Mouse (Mus musculus) C2C12 (cell line): ENCODE results near the gene 0610040J01Rik. TPM values are rescaled to one million over a fixed set of nuclear protein-coding genes. Genes with fewer than 3 reads are reported as not detected.

ENCODE experiments used
- H3K27me3 ChIP-seq: one replicate; pipeline ENCODE4 v1.6.1; 2011; ENCODE audit not compliant: control insufficient read depth, insufficient read depth, insufficient read length
- H3K36me3 ChIP-seq: one replicate; pipeline ENCODE4 v1.6.1; 2011; ENCODE audit not compliant: control insufficient read depth, insufficient read depth
- H3K4me3 ChIP-seq: one replicate; pipeline ENCODE4 v1.5.1; 2011; ENCODE audit warnings: mild to moderate bottlenecking, control low read depth; ENCODE audit not compliant: poor library complexity, insufficient read depth, severe bottlenecking
- H3K79me2 ChIP-seq: one replicate; pipeline ENCODE4 v1.6.1; 2011; ENCODE audit not compliant: control insufficient read depth, insufficient read depth
- H3K79me3 ChIP-seq: one replicate; pipeline ENCODE4 v1.6.1; 2011; ENCODE audit warnings: low read depth, control low read depth
- H3ac ChIP-seq: one replicate; pipeline ENCODE3; 2011; ENCODE audit warnings: low read depth; ENCODE audit not compliant: control insufficient read depth, insufficient read length
- CEBPB ChIP-seq: IDR thresholded peaks from one replicate; pipeline ENCODE4 v1.6.1; 2011; ENCODE audit warnings: low read depth, mild to moderate bottlenecking, control low read depth, moderate library complexity
- CTCF ChIP-seq: IDR thresholded peaks from one replicate; pipeline ENCODE4 v1.5.1; 2011; ENCODE audit not compliant: control insufficient read depth, insufficient read depth, insufficient read length
- FOSL1 ChIP-seq: IDR thresholded peaks from one replicate; pipeline ENCODE4 v1.8.0; 2011; ENCODE audit warnings: mild to moderate bottlenecking, low read length; ENCODE audit not compliant: poor library complexity, insufficient read depth, severe bottlenecking
- MAX ChIP-seq: IDR thresholded peaks from one replicate; pipeline ENCODE4 v1.6.1; 2011; ENCODE audit warnings: mild to moderate bottlenecking, control low read depth
- MYOD1 ChIP-seq: IDR thresholded peaks from one replicate; pipeline ENCODE4 v1.6.1; 2011; ENCODE audit warnings: low read depth; ENCODE audit not compliant: control insufficient read depth, insufficient read length
- MYOG ChIP-seq: IDR thresholded peaks from one replicate; pipeline ENCODE4 v1.6.1; 2011; ENCODE audit not compliant: control insufficient read depth, insufficient read length; ENCODE audit errors: extremely low read depth
- USF1 ChIP-seq: IDR thresholded peaks from one replicate; pipeline ENCODE4 v1.6.1; 2011; ENCODE audit warnings: low read depth, mild to moderate bottlenecking, control low read depth, moderate library complexity
- polyA plus RNA-seq: library from polyadenylated mRNA; unstranded; fragments of >200 nt; fragmentation: generic; extraction: Trizol; gene quantifications from one replicate; pipeline ENCODE4 v1.2.1, GENCODE M21; 2012; ENCODE audit warnings: missing spikeins

Gene 0610040J01Rik
- polyA plus RNA-seq, 1 experiment, result 0.02 TPM

DNA sequence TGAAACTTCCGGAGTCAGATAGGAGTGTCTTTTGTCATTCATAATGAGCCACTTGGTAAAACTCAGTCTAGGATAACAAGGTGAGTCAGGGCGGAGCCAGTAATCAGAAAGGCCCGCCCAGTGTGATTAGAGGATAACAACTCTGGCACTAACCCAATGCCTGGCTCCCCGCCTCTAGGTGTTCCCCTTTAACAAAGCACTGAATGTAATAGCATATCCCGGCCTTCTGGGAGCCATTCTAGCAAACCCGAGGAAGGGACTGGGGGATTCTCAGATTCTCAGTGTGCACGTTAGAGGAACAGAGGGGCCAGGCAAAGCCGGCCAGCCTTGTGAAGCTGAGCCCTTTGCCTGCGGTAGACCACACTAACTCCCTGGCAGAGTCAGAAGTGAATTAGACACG is 120.7 kb downstream of the 0610040J01Rik start:
- H3K36me3 ChIP-seq, result peaks cover 7% of the 10 kb centered on the region
- H3K79me3 ChIP-seq, result no peaks in the 10 kb centered on the region
- H3ac ChIP-seq, result no peak overlapping the region
- H3K79me2 ChIP-seq, result no peaks in the 10 kb centered on the region
- no peaks in the 10 kb centered on the region for H3K27me3 ChIP-seq
- TF ChIP-seq CTCF (no peak), MYOG (no peak), MYOD1 (no peak), USF1 (no peak), FOSL1 (no peak), CEBPB (no peak), MAX (no peak)
- H3K4me3 ChIP-seq, result no peak overlapping the region

DNA sequence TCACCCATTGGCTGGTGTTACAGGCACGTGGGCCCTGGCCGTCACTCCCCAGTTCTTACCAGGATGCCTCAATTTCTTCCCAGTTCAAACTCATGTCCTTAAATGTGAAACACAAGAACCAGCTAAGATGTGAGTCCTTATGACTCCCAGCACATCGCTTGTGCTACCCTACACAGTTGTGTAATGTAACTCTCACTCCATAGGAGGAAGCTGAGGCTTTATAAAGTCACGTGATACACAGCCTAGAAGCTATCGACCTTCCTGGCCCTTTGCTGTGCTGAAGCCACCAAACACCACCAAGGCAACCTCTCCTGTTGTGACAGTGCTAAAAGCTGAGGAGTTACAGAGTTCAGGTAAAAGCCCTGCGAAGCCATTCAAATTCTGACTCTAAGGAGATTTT is 123.4 kb downstream of the 0610040J01Rik start:
- H3ac ChIP-seq, result no peak overlapping the region
- H3K79me2 ChIP-seq, result no peaks in the 10 kb centered on the region
- H3K79me3 ChIP-seq, result no peaks in the 10 kb centered on the region
- no peaks in the 10 kb centered on the region for H3K27me3 ChIP-seq
- H3K4me3 ChIP-seq, result no peak overlapping the region
- H3K36me3 ChIP-seq, result peaks cover 7% of the 10 kb centered on the region
- no peak for TF ChIP-seq CEBPB
- no peak for TF ChIP-seq FOSL1
- no peak for TF ChIP-seq CTCF
- no peak for TF ChIP-seq MYOD1

DNA sequence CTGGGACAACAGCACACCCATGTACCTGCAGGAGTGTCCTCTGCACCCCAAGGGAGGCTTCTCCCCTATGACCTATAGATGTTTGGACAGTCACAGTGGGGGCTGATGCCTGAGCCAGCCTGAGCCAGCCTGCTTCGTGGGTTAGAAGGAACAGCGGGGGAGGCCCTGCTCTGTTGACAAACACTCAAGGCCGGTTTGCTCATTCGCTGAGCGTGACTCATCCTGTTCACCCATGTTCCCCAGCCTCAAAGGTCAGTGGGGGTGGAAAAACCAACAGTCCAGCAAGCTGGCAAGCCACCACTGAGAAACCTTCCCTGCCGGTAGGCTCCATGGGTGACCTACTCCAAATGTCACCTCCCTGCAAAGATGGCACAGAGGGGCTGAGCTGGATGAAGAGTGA is 124.6 kb downstream of the 0610040J01Rik start:
- Histone ChIP-seq H3K79me3 (no peaks in the 10 kb centered on the region), H3K4me3 (no peak overlapping the region), H3ac (no peak overlapping the region), H3K27me3 (no peaks in the 10 kb centered on the region), H3K79me2 (no peaks in the 10 kb centered on the region), H3K36me3 (peaks cover 7% of the 10 kb centered on the region)
- no peak for TF ChIP-seq MYOG
- TF ChIP-seq MAX, result no peak
- no peak for TF ChIP-seq USF1
- TF ChIP-seq CEBPB, result no peak
- TF ChIP-seq CTCF, result no peak
- TF ChIP-seq FOSL1, result no peak

DNA sequence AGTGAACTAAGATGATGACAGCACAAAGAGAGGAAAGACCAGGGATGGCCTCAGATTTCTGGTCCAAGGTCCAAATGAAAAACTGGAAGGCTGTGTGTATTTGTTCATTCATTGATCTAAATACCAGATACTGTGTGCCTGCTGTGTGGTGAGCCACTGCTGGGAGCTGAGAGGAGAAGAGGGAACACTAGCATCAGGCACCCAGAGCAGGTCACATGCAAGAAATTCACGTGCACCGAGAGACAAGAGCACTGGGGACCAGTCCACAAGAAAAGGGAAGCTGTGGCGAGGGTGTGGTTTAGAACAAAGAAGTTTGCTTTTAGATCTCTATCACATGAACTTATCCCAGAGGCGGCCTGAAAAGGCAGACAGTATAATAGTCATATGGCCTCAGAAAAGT is 126.4 kb downstream of the 0610040J01Rik start:
- no peak overlapping the region for H3K4me3 ChIP-seq
- peaks cover 7% of the 10 kb centered on the region for H3K36me3 ChIP-seq
- no peaks in the 10 kb centered on the region for H3K79me2 ChIP-seq
- TF ChIP-seq MYOG (no peak), CTCF (no peak)
- no peaks in the 10 kb centered on the region for H3K27me3 ChIP-seq
- H3ac ChIP-seq, result no peak overlapping the region
- no peaks in the 10 kb centered on the region for H3K79me3 ChIP-seq

DNA sequence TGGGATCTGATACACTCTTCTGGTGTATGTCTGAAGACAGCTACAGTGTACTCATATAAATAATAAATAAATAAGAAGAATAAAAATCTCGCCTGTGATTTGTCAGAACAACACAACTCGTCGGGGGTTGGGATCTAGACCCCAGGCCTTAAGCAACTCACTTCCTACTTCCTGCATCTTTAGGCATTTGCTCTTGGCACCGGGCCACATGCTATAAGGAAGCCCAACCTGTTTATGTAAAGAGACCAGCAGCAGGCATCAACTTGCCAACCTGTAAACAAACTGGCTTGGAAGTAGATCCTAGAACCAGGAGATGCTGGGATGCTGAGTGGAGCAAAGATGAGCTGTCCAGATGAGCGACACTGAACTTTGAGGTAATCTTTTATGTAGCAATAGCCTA is 129.7 kb downstream of the 0610040J01Rik start:
- Histone ChIP-seq H3ac (no peak overlapping the region), H3K27me3 (no peaks in the 10 kb centered on the region), H3K4me3 (no peak overlapping the region), H3K79me3 (no peaks in the 10 kb centered on the region), H3K79me2 (no peaks in the 10 kb centered on the region), H3K36me3 (no peaks in the 10 kb centered on the region)
- TF ChIP-seq MYOD1 (no peak), MAX (no peak), FOSL1 (no peak), USF1 (no peak), MYOG (no peak), CTCF (no peak), CEBPB (no peak)

DNA sequence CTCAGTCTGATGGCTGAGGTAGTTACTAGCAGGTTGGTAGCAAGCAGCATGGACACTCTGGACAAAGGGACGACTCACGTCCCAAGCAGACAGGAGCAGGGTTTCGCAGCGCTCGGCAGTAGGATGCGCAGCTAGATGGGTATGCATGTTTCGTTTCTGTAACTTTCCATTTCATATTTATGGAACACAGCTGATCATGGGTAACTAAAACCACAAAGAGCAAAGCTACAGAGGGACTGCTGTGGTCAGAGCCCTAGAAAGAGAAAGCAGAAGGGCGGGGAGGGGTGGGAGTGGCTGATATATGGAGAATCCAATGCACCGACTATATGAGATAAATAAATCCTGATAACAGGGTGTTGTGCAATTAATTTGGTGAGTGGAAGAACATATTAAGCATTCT is 131.1 kb downstream of the 0610040J01Rik start:
- no peaks in the 10 kb centered on the region for H3K79me2 ChIP-seq
- no peaks in the 10 kb centered on the region for H3K79me3 ChIP-seq
- no peaks in the 10 kb centered on the region for H3K27me3 ChIP-seq
- no peak overlapping the region for H3ac ChIP-seq
- no peak for TF ChIP-seq MYOD1
- TF ChIP-seq MYOG, result no peak
- TF ChIP-seq CEBPB, result no peak
- TF ChIP-seq CTCF, result no peak
- no peak for TF ChIP-seq FOSL1
- TF ChIP-seq MAX, result no peak
- TF ChIP-seq USF1, result no peak
- no peaks in the 10 kb centered on the region for H3K36me3 ChIP-seq
- H3K4me3 ChIP-seq, result no peak overlapping the region
